Comparison of ENCODE assay signal across 20 mouse cellular contexts in genomic region chr1:106581812-106582211, GRCm38 (mm10).
DNase-seq lines count a peak whose midpoint lies in the region; ATAC-seq and TF ChIP-seq lines count a peak whose summit lies in the region.
"Had no signal": no experiment of that assay in that cellular context is flagged by ENCODE, and none has a peak within 500 bp of the region (broad histone marks: within the 10 kb centered on the region; RNA-seq: fewer than 3 reads in every experiment).

No protein-coding gene starts in this region.

- no peak for TF ChIP-seq POLR2A in liver, adult 2 months (IDR thresholded peaks at IDR 0.05; ENCODE audit: extremely low read depth, insufficient read depth, low read length)

- H3K4me2 ChIP-seq in liver, embryonic 11.5 days, result no peak overlapping the region
- H3K4me2 ChIP-seq in forebrain, embryonic 11.5 days (ENCODE audit: low read depth, low read length, severe bottlenecking), result no peak overlapping the region
- H3K4me2 ChIP-seq in hindbrain, embryonic 12.5 days (replicated peaks), result no peak overlapping the region
- H3K4me2 ChIP-seq: heart, embryonic 13.5 days; hindbrain, embryonic 13.5 days; limb, embryonic 13.5 days; midbrain, embryonic 13.5 days had no signal

- H3K27ac ChIP-seq in liver, adult 2 months (replicated peaks; ENCODE audit: insufficient read depth, low read depth, low read length), result no peak overlapping the region
- no peak overlapping the region for H3K27ac ChIP-seq in liver, embryonic 11.5 days (ENCODE audit: low read depth, low read length)
- no peak overlapping the region for H3K27ac ChIP-seq in forebrain, embryonic 11.5 days (ENCODE audit: low read depth, low read length)
- no peak overlapping the region for H3K27ac ChIP-seq in hindbrain, embryonic 12.5 days
- H3K27ac ChIP-seq: embryonic facial prominence, embryonic 10.5 days; heart, embryonic 13.5 days; limb, embryonic 13.5 days; midbrain, embryonic 13.5 days had no signal

- TF ChIP-seq CTCF in liver, adult 2 months (IDR thresholded peaks at IDR 0.05; ENCODE audit: low read depth, low read length), result no peak

- no peak overlapping the region for H3K4me3 ChIP-seq in liver, adult 2 months (ENCODE audit: insufficient read depth, low read depth, low read length)
- H3K4me3 ChIP-seq in liver, embryonic 11.5 days (ENCODE audit: low read depth, low read length), result no peak overlapping the region
- H3K4me3 ChIP-seq in forebrain, embryonic 11.5 days (ENCODE audit: low read depth, low read length), result no peak overlapping the region
- no peak overlapping the region for H3K4me3 ChIP-seq in hindbrain, embryonic 12.5 days
- H3K4me3 ChIP-seq: embryonic facial prominence, embryonic 10.5 days; erythroblast, embryonic 14.5 days; heart, embryonic 13.5 days; hindbrain, embryonic 13.5 days; limb, embryonic 13.5 days; midbrain, embryonic 13.5 days had no signal

- no peaks in the 10 kb centered on the region for H3K36me3 ChIP-seq in liver, adult 2 months (ENCODE audit: control insufficient read depth, insufficient read depth, low read length)
- no peaks in the 10 kb centered on the region for H3K36me3 ChIP-seq in liver, embryonic 11.5 days (ENCODE audit: control insufficient read depth, insufficient read depth, low read length)
- no peaks in the 10 kb centered on the region for H3K36me3 ChIP-seq in forebrain, embryonic 11.5 days (ENCODE audit: control insufficient read depth, insufficient read depth, low read length)
- H3K36me3 ChIP-seq in hindbrain, embryonic 12.5 days, result no peaks in the 10 kb centered on the region
- H3K36me3 ChIP-seq: embryonic facial prominence, embryonic 10.5 days; heart, embryonic 13.5 days; hindbrain, embryonic 13.5 days; limb, embryonic 13.5 days; midbrain, embryonic 13.5 days had no signal

- H3K27me3 ChIP-seq in liver, adult 2 months (ENCODE audit: control insufficient read depth, insufficient read depth, low read length), result no peaks in the 10 kb centered on the region
- H3K27me3 ChIP-seq in liver, embryonic 11.5 days (replicated peaks; ENCODE audit: control insufficient read depth, insufficient read depth, low read length), result no peaks in the 10 kb centered on the region
- no peaks in the 10 kb centered on the region for H3K27me3 ChIP-seq in forebrain, embryonic 11.5 days (ENCODE audit: control insufficient read depth, insufficient read depth, low read length)
- H3K27me3 ChIP-seq in hindbrain, embryonic 12.5 days, result no peaks in the 10 kb centered on the region
- H3K27me3 ChIP-seq: heart, embryonic 13.5 days; hindbrain, embryonic 13.5 days; limb, embryonic 13.5 days; midbrain, embryonic 13.5 days had no signal

- 70% methylated on average over 2 of the region's 2 CpGs for WGBS in liver, adult 2 months
- WGBS in liver, embryonic 11.5 days, result 38% methylated on average over 2 of the region's 2 CpGs
- 78% methylated on average over 2 of the region's 2 CpGs for WGBS in forebrain, embryonic 11.5 days
- 61% methylated on average over 2 of the region's 2 CpGs for WGBS in hindbrain, embryonic 12.5 days

- peak; percentile 6 for DNase-seq in liver, adult 2 months (ENCODE audit: extremely low read depth, low read depth, low spot score)
- DNase-seq in liver, embryonic 11.5 days (ENCODE audit: low spot score), result no peak
- peak; percentile 50 to 60 for DNase-seq in B cell, adult 2 months
- peak; percentile 49 for DNase-seq in T-cell, adult 2 months (ENCODE audit: low spot score)
- DNase-seq in forebrain, embryonic 11.5 days (ENCODE audit: low spot score), result no peak
- DNase-seq: cerebellum, postnatal 25 days; gastrocnemius, postnatal 25 days; kidney, adult 11 months; kidney, postnatal 14 days; lung, adult 2 months; right cerebral cortex, postnatal 4 days had no signal

- no peak overlapping the region for H3K9ac ChIP-seq in liver, adult 2 months (ENCODE audit: low read depth, low read length)
- H3K9ac ChIP-seq in liver, embryonic 11.5 days (ENCODE audit: low read depth, low read length), result no peak overlapping the region
- no peak overlapping the region for H3K9ac ChIP-seq in forebrain, embryonic 11.5 days (ENCODE audit: low read length)
- no peak overlapping the region for H3K9ac ChIP-seq in hindbrain, embryonic 12.5 days
- H3K9ac ChIP-seq: heart, embryonic 13.5 days; hindbrain, embryonic 13.5 days; limb, embryonic 13.5 days; midbrain, embryonic 13.5 days had no signal

- no peaks in the 10 kb centered on the region for H3K9me3 ChIP-seq in liver, embryonic 11.5 days (ENCODE audit: control insufficient read depth, low read length)
- H3K9me3 ChIP-seq in forebrain, embryonic 11.5 days (ENCODE audit: control insufficient read depth, low read length), result no peaks in the 10 kb centered on the region
- no peaks in the 10 kb centered on the region for H3K9me3 ChIP-seq in hindbrain, embryonic 12.5 days (replicated peaks)
- H3K9me3 ChIP-seq: embryonic facial prominence, embryonic 10.5 days; heart, embryonic 13.5 days; hindbrain, embryonic 13.5 days; limb, embryonic 13.5 days; midbrain, embryonic 13.5 days had no signal

- H3K79me2 ChIP-seq in liver, adult 2 months (ENCODE audit: control insufficient read depth, insufficient read depth, low read length), result no peaks in the 10 kb centered on the region

- no peaks in the 10 kb centered on the region for H3K4me1 ChIP-seq in liver, adult 2 months (ENCODE audit: control insufficient read depth, insufficient read depth, low read length)
- H3K4me1 ChIP-seq in liver, embryonic 11.5 days (replicated peaks; ENCODE audit: control insufficient read depth, insufficient read depth, low read length), result no peaks in the 10 kb centered on the region
- H3K4me1 ChIP-seq in forebrain, embryonic 11.5 days (replicated peaks; ENCODE audit: control insufficient read depth, insufficient read depth, low read length), result 0 out of 2 replicates have a peak, but pooled peaks cover 2% of the 10 kb centered on the region
- peaks cover 6% of the 10 kb centered on the region for H3K4me1 ChIP-seq in hindbrain, embryonic 12.5 days

- no peak for ATAC-seq in liver, embryonic 11.5 days (replicated peaks; ENCODE audit: low FRiP score)
- ATAC-seq in megakaryocyte, adult 5-6 weeks (ENCODE audit: poor library complexity, severe bottlenecking), result peak; percentile 90
- ATAC-seq in forebrain, embryonic 11.5 days (replicated peaks; ENCODE audit: low FRiP score), result no peak
- no peak for ATAC-seq in frontal cortex, adult (ENCODE audit: low TSS enrichment)
- no peak for ATAC-seq in hindbrain, embryonic 12.5 days (ENCODE audit: low FRiP score)
- ATAC-seq: midbrain, embryonic 13.5 days had no signal

Comparison
In these comparisons a context has a peak if more than half of its experiments do, and no peak if none do; other contexts are left out.
1. DNase-seq: peak in liver, adult 2 months (single experiment), B cell, adult 2 months (2 of 2) and T-cell, adult 2 months (single experiment); none in liver, embryonic 11.5 days (single experiment) and forebrain, embryonic 11.5 days (single experiment).